Mouse (Mus musculus): Measurements from ENCODE around the gene Lrrfip2.

Gene Lrrfip2

GRCm38 (mm10) chr9:111220551-111221080 is 103.2 kb downstream of the Lrrfip2 start:
- DNase-seq (ENCODE audit: low read depth, low spot score), result peak; percentile 91

GRCm38 (mm10) chr9:111221580-111221979 is 104.2 kb downstream of the Lrrfip2 start:
- peak; percentile 25 for DNase-seq (ENCODE audit: low read depth, low spot score)

GRCm38 (mm10) chr9:111223406-111223805 is 106.0 kb downstream of the Lrrfip2 start:
- no peak for DNase-seq (ENCODE audit: low read depth, low spot score)

- DNase-seq (ENCODE audit: low read depth, low spot score), result no peak
These were observed 111.1 kb downstream of the Lrrfip2 start for GRCm38 (mm10) chr9:111228446-111228845.

- no peak for DNase-seq (ENCODE audit: low read depth, low spot score)
These were observed 117.3 kb downstream of the Lrrfip2 start for GRCm38 (mm10) chr9:111234701-111235100.

GRCm38 (mm10) chr9:111237726-111238125 is 120.3 kb downstream of the Lrrfip2 start:
- no peak for DNase-seq (ENCODE audit: low read depth, low spot score)

- no peak for DNase-seq (ENCODE audit: low read depth, low spot score)
These were observed 122.4 kb downstream of the Lrrfip2 start for GRCm38 (mm10) chr9:111239821-111240220.

- DNase-seq (ENCODE audit: low read depth, low spot score), result no peak
These were observed 126.0 kb downstream of the Lrrfip2 start for GRCm38 (mm10) chr9:111243384-111243783.

- peak; percentile 56 for DNase-seq (ENCODE audit: low read depth, low spot score)
These were observed 128.2 kb downstream of the Lrrfip2 start for GRCm38 (mm10) chr9:111245546-111245945.

GRCm38 (mm10) chr9:111247682-111248246 is 130.4 kb downstream of the Lrrfip2 start:
- peak; percentile 66 for DNase-seq (ENCODE audit: low read depth, low spot score)

- no peak for DNase-seq (ENCODE audit: low read depth, low spot score)
These were observed 134.9 kb downstream of the Lrrfip2 start for GRCm38 (mm10) chr9:111252161-111252869.

- no peak for DNase-seq (ENCODE audit: low read depth, low spot score)
These were observed 143.1 kb downstream of the Lrrfip2 start for GRCm38 (mm10) chr9:111260360-111260985.

GRCm38 (mm10) chr9:111261356-111261755 is 144.0 kb downstream of the Lrrfip2 start:
- DNase-seq (ENCODE audit: low read depth, low spot score), result no peak

GRCm38 (mm10) chr9:111267998-111268397 is 150.6 kb downstream of the Lrrfip2 start:
- DNase-seq (ENCODE audit: low read depth, low spot score), result no peak

- DNase-seq (ENCODE audit: low read depth, low spot score), result no peak
These were observed 153.2 kb downstream of the Lrrfip2 start for GRCm38 (mm10) chr9:111270606-111271005.

GRCm38 (mm10) chr9:111271056-111271433 is 153.7 kb downstream of the Lrrfip2 start:
- no peak for DNase-seq (ENCODE audit: low read depth, low spot score)

- peak; percentile 100 for DNase-seq (ENCODE audit: low read depth, low spot score)
These were observed 154.2 kb downstream of the Lrrfip2 start, which contains the start of the genes Mlh1 and Epm2aip1 for GRCm38 (mm10) chr9:111271434-111272160. Gene Mlh1 (minus strand): TSS chr9:111271791. Gene Epm2aip1 (plus strand): TSS chr9:111271929.

GRCm38 (mm10) chr9:111272356-111272755 is 155.0 kb downstream of the Lrrfip2 start:
- DNase-seq (ENCODE audit: low read depth, low spot score), result no peak

- DNase-seq (ENCODE audit: low read depth, low spot score), result peak; percentile 46
These were observed 155.8 kb downstream of the Lrrfip2 start for GRCm38 (mm10) chr9:111272996-111273785.

GRCm38 (mm10) chr9:111273958-111274357 is 156.6 kb downstream of the Lrrfip2 start:
- DNase-seq (ENCODE audit: low read depth, low spot score), result no peak

GRCm38 (mm10) chr9:111275156-111275555 is 157.8 kb downstream of the Lrrfip2 start:
- DNase-seq (ENCODE audit: low read depth, low spot score), result no peak
